Mouse (Mus musculus) neural tube, embryonic 14.5 days (tissue): ENCODE data around the gene Obp2b. TPM values are rescaled to one million over a fixed set of nuclear protein-coding genes. Genes with fewer than 3 reads are reported as not detected.
"Not testable (repeated sequence)": the region's sequence is repeated elsewhere in the genome, so short reads cannot be mapped to it uniquely, and the experiment has no call there.

Experiments used
- ATAC-seq: fragments of 200-750 bp; cut with Nextera tagmentation; 2 replicates; pipeline ENCODE4 v1.8.0; 2017; ENCODE audit warnings: low read depth, mild to moderate bottlenecking, moderate TSS enrichment, moderate library complexity
- H3K27ac ChIP-seq: fragments of 300-500 bp; sonication (generic); 2 replicates; pipeline ENCODE4 v1.5.1; 2014; ENCODE audit warnings: low read depth, mild to moderate bottlenecking, control low read depth, low read length, moderate library complexity, mixed read lengths
- H3K27me3 ChIP-seq: fragments of 300-500 bp; sonication (generic); 2 replicates; pipeline ENCODE4 v1.6.1; 2014; ENCODE audit warnings: low read length; ENCODE audit not compliant: control insufficient read depth, insufficient read depth
- H3K36me3 ChIP-seq: fragments of 300-500 bp; sonication (generic); 2 replicates; pipeline ENCODE4 v1.6.1; 2014; ENCODE audit warnings: low read length, mixed read lengths; ENCODE audit not compliant: control insufficient read depth, insufficient read depth
- H3K4me1 ChIP-seq: fragments of 300-500 bp; sonication (generic); 2 replicates; pipeline ENCODE4 v1.6.1; 2014; ENCODE audit warnings: low read length; ENCODE audit not compliant: control insufficient read depth, insufficient read depth
- H3K4me2 ChIP-seq: fragments of 300-500 bp; sonication (generic); 2 replicates; pipeline ENCODE4 v1.6.1; 2014; ENCODE audit warnings: mild to moderate bottlenecking, low read depth, low read length, control low read depth
- H3K4me3 ChIP-seq: fragments of 300-500 bp; sonication (generic); 2 replicates; pipeline ENCODE4 v1.5.1; 2014; ENCODE audit warnings: low read depth, low read length, control low read depth, mixed read lengths
- H3K9ac ChIP-seq: fragments of 300-500 bp; sonication (generic); replicated peaks from 2 replicates; pipeline ENCODE4 v1.6.1; 2014; ENCODE audit warnings: low read depth, mild to moderate bottlenecking, control low read depth, low read length, mixed read lengths
- H3K9me3 ChIP-seq: fragments of 300-500 bp; sonication (generic); 2 replicates; pipeline ENCODE4 v1.6.1; 2016; ENCODE audit warnings: low read length; ENCODE audit not compliant: control insufficient read depth
- WGBS: fragments of 180-500 bp; shearing (Covaris S2); extraction: QIAGEN DNeasy Blood & Tissue Kit; methylation state at CpG from one replicate; pipeline ENCODE4 v1.1.7; 2014; 5-methylcytosine and 5-hydroxymethylcytosine counted together
- polyA plus RNA-seq: library from polyadenylated mRNA; unstranded; fragments of >200 nt; fragmentation: Nextera tagmentation; extraction: Ambion mirVana; gene quantifications from 2 replicates; pipeline ENCODE4 v1.2.1, GENCODE M21; 2014

Gene Obp2b
- polyA plus RNA-seq = not detected in 2 replicates

DNA sequence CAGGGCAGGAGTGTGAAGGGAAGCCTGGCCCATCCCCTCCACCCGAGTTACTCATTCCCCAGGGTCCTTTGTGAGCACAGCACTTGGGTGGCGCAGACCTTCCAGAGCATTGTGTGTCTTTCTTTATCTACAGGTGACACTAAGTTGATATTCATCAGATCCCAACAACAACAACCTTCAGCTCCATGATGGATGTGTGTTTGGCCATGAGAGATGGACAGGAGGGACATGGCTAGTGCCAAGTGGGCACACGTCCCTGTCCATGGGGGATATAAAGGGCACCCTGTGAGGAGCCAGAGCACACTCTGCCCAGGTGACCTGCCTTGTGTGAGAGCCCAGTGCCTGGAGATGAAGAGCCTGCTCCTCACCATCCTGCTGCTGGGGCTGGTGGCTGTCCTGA lies at the start of gene Obp2b:
TSS of gene Obp2b (plus strand) at position 301 of the 400 bp plus-strand sequence.
- not testable (repeated sequence) for H3K4me1 ChIP-seq, H3K27me3 ChIP-seq, H3K4me2 ChIP-seq, H3K27ac ChIP-seq, H3K9me3 ChIP-seq, H3K36me3 ChIP-seq, H3K9ac ChIP-seq, H3K4me3 ChIP-seq, ATAC-seq
- WGBS = 93% methylated on average over 3 of the region's 3 CpGs

DNA sequence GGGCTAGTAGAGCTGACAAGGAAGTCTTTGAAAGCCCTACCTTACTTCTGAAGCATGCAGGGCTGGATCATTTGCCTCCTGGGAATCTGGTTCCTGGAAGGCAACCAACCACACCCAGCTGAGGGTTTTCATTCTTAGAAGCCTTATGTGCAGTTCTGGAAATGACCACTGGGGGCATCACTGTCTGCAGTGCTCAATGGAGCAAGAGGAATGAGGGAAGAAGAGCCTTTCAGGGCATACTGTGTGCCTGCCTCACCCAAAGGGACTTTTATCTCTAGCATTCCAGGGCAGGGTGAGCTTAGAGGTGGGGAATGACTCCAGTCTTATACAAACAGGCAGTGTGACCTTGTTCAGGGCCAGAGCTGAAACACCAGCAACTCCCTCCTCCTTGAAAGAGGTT lies 42.2 kb upstream of the Obp2b start:
- ATAC-seq = no peak
- Histone ChIP-seq H3K36me3 (no peaks in the 10 kb centered on the region), H3K4me1 (no peaks in the 10 kb centered on the region), H3K9ac (no peak overlapping the region), H3K4me2 (no peak overlapping the region), H3K4me3 (no peak overlapping the region), H3K9me3 (no peaks in the 10 kb centered on the region), H3K27me3 (no peaks in the 10 kb centered on the region), H3K27ac (no peak overlapping the region)

DNA sequence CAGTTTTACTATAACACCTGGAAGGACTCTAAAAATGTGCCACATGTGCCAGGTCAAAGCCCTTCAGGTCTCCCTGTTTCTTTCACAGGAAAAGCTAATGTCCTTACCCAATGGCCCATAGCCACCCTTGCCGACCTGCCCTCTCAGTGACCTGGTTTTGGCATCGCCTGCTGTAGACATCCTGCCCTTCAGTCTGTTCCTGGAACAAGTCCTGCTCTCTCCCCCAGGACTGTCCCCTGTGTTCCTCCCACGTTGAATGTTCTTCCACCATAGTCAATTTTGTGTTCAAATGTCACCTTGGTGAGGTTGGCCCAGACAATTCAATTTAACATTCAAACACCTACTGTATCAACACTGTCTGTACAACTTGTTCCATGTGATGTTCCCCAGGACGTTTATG lies 39.9 kb upstream of the Obp2b start:
- no peaks in the 10 kb centered on the region for H3K9me3 ChIP-seq
- H3K36me3 ChIP-seq = no peaks in the 10 kb centered on the region
- no peak for ATAC-seq
- H3K27ac ChIP-seq = no peak overlapping the region
- H3K9ac ChIP-seq = no peak overlapping the region
- H3K27me3 ChIP-seq = no peaks in the 10 kb centered on the region
- WGBS = 68% methylated on average over 4 of the region's 4 CpGs
- no peak overlapping the region for H3K4me3 ChIP-seq
- H3K4me1 ChIP-seq = no peaks in the 10 kb centered on the region
- H3K4me2 ChIP-seq = no peak overlapping the region

DNA sequence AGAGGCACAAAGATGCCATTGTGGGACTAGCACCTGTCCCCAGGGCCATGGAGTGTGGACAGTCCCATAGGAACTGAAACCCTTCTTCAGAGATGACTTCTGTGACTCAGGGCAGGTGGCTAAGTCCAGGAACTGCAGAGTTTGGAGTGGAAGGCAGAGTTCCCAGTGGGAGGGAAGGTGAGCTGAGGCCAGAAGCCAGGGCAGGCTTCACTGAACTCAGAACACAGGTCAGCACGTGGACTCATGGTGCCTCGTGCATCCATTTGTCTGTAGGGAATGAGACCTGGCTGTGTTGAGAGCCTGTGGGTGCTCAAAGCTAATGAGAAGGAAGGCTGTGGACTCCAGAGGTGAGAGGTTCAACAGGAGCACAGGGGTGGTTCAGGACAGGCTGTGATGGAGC lies 38.1 kb upstream of the Obp2b start:
- Histone ChIP-seq H3K4me1 (no peaks in the 10 kb centered on the region), H3K27me3 (no peaks in the 10 kb centered on the region), H3K36me3 (no peaks in the 10 kb centered on the region), H3K9ac (no peak overlapping the region), H3K4me2 (no peak overlapping the region), H3K4me3 (no peak overlapping the region), H3K9me3 (no peaks in the 10 kb centered on the region), H3K27ac (no peak overlapping the region)
- 98% methylated on average over 2 of the region's 2 CpGs for WGBS
- ATAC-seq = no peak

DNA sequence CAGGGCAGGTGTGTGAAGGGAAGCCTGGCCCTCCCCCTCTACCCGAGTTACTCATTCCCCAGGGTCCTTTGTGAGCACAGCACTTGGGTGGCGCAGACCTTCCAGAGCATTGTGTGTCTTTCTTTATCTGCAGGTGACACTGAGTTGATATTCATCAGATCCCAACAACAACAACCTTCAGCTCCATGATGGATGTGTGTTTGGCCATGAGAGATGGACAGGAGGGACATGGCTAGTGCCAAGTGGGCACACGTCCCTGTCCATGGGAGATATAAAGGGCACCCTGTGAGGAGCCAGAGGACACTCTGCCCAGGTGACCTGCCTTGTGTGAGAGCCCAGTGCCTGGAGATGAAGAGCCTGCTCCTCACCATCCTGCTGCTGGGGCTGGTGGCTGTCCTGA lies 37.1 kb upstream of the Obp2b start, which contains the start of gene Obp2a:
TSS of gene Obp2a (plus strand) at position 301 of the 400 bp plus-strand sequence.
- not testable (repeated sequence) for H3K27ac ChIP-seq, H3K4me1 ChIP-seq, H3K36me3 ChIP-seq, H3K4me2 ChIP-seq, ATAC-seq, H3K27me3 ChIP-seq, H3K9me3 ChIP-seq, H3K9ac ChIP-seq, H3K4me3 ChIP-seq
- 96% methylated on average over 3 of the region's 3 CpGs for WGBS

DNA sequence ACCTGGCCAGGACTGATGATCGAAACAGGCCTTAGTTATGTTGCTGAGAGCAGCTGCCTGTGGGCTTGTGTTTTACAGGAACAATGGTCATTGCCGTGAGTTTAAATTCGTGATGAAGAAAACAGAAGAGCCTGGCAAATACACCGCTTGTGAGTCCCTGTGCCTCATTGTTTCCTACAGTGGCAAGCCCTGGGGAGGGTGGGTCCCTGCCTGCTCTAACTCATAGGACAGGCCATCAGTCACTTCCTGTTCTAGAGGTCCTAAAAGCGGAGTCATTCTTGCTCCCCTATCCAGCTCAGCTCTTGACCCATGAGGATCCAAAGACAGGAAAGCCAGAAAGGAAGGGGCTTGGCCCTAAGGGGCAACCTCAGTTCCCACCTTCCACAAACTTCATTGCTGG lies 35.8 kb upstream of the Obp2b start:
- WGBS = 78% methylated on average over 5 of the region's 5 CpGs
- Histone ChIP-seq H3K4me1 (no peaks in the 10 kb centered on the region), H3K9ac (no peak overlapping the region), H3K36me3 (no peaks in the 10 kb centered on the region), H3K27me3 (no peaks in the 10 kb centered on the region), H3K4me3 (no peak overlapping the region), H3K4me2 (no peak overlapping the region), H3K27ac (no peak overlapping the region), H3K9me3 (no peaks in the 10 kb centered on the region)
- no peak for ATAC-seq

DNA sequence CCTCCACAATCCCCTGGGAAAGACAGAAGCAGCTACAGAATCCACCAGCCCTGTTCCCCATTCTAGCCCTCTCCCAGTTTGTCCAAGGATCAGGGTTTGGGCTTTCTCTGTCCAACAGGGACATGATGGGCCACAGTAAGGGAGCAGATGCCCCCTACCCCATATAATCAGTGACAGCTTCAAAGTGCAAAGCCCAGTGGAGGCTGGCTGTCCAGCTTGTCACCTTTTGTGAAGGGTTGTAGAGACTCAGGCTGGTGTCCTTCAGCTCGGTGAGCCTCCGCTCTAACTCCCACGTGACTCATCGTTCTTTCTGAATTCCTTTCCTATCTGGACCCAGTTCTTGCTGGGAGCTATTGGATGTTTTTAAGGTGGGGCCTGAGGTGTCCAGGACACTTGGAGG lies 33.1 kb upstream of the Obp2b start:
- no peaks in the 10 kb centered on the region for H3K36me3 ChIP-seq
- WGBS = 93% methylated on average over 4 of the region's 4 CpGs
- no peak overlapping the region for H3K4me2 ChIP-seq
- H3K4me1 ChIP-seq = peaks cover 9% of the 10 kb centered on the region
- H3K9ac ChIP-seq = no peak overlapping the region
- no peak overlapping the region for H3K27ac ChIP-seq
- H3K9me3 ChIP-seq = no peaks in the 10 kb centered on the region
- H3K4me3 ChIP-seq = no peak overlapping the region
- H3K27me3 ChIP-seq = no peaks in the 10 kb centered on the region
- ATAC-seq = no peak

DNA sequence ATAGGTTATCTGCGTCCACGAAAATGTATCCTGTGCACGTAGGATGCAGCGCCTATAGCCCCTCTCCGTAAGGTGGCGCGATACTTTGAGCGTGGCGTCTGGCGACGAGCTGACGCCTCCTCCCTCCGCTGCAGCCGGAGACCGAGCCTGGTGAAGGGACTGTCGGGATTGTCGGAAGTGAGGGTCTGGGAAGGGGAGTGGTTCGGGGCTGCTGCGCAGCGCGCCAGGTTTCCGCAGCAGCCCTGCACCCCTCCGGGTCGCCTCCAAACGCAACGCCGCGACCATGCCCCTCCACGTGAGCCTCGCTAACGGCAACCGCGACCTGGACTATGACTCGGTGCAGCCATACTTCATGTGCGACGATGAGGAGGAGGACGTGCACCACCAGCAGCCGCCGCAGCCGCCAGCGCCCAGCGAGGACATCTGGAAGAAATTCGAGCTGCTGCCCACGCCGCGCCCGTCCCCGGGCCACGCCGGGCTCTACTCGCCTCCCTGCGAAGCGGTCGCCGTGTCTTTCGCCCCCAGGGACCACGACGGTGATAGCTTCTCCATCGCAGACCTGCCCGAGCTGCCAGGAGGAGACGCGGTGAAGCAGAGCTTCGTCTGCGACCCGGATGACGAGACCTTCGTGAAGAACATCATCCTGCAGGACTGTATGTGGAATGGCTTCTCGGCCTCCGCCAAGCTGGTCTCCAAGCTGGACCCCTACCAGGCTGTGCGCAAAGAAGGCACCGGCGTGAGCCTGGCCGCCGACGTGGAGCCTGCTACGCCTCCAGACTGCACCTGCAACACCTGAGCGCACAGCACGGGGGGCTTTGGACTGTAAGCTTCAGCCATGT lies 29.9 kb upstream of the Obp2b start, which contains the start of gene Bmyc:
TSS of gene Bmyc (plus strand) at position 97 of the 839 bp plus-strand sequence.
- H3K4me1 ChIP-seq = peaks cover 13% of the 10 kb centered on the region
- peak within 1 kb of the TSS; percentile 85 for H3K27ac ChIP-seq
- peak within 1 kb of the TSS; percentile 79 for H3K4me2 ChIP-seq
- H3K4me3 ChIP-seq = peak within 1 kb of the TSS; percentile 76
- under 1% methylated on average over 78 of the region's 78 CpGs for WGBS
- H3K36me3 ChIP-seq = no peaks in the 10 kb centered on the region
- ATAC-seq = peak; percentile 96
- H3K9ac ChIP-seq = peak within 1 kb of the TSS; percentile 88
- no peaks in the 10 kb centered on the region for H3K27me3 ChIP-seq
- H3K9me3 ChIP-seq = no peaks in the 10 kb centered on the region

DNA sequence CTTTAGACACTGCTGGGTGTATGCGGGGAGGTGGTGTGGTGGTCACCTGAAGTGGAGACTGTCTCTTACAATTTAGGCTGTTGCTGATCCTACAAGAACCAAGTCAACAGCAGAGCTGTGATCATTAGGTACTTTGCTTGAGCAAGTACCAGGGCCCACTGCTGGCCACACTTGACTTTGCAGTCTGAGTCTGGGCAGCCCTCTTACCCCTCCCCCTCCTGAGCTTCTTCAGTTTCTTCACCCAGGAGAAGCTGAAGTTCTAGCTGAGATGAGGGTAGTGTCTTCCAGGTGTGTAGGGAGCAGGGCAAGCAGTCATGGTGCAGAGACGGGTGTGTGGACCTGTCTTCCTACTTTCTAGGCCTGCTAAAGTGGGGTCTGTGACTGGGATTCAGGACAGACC lies 28.7 kb upstream of the Obp2b start:
- H3K36me3 ChIP-seq = no peaks in the 10 kb centered on the region
- peak overlapping the region; percentile 44 for H3K4me2 ChIP-seq
- H3K4me1 ChIP-seq = peaks cover 13% of the 10 kb centered on the region
- H3K9me3 ChIP-seq = no peaks in the 10 kb centered on the region
- no peak for ATAC-seq
- H3K4me3 ChIP-seq = peak overlapping the region; percentile 9; the same call in 1 of the 2 replicates
- H3K9ac ChIP-seq = no peak overlapping the region
- no peak overlapping the region for H3K27ac ChIP-seq
- 76% methylated on average over 2 of the region's 2 CpGs for WGBS
- H3K27me3 ChIP-seq = no peaks in the 10 kb centered on the region
